Mouse (Mus musculus): ENCODE measurements around the gene Gm11037. TPM values are rescaled to one million over a fixed set of nuclear protein-coding genes. Genes with fewer than 3 reads are reported as not detected.
A peak's percentile ranks its signal among the peaks of the same experiment; 100 is the strongest.

Gene Gm11037
- polyA plus RNA-seq, 1 experiment from 2014 or later, result not detected

GRCm38 (mm10) chr2:131174700-131175099 is 41.4 kb downstream of the Gm11037 start:
- Histone ChIP-seq H3K27me3 (replicated peaks; ENCODE audit: control insufficient read depth, insufficient read depth, low read length) (peaks cover 5% of the 10 kb centered on the region; the same call in 1 of the 2 replicates), H3K4me1 (ENCODE audit: control insufficient read depth, insufficient read depth, low read length) (peaks cover 40% of the 10 kb centered on the region), H3K4me3 (ENCODE audit: low read length) (peak overlapping the region; percentile 44), H3K4me2 (ENCODE audit: low read depth, low read length) (peak overlapping the region; percentile 74), H3K9me3 (ENCODE audit: control insufficient read depth, low read length) (no peaks in the 10 kb centered on the region), H3K9ac (ENCODE audit: low read depth, low read length) (no peak overlapping the region), H3K36me3 (ENCODE audit: control insufficient read depth, insufficient read depth, low read length) (no peaks in the 10 kb centered on the region; the same call in 1 of the 2 replicates), H3K27ac (ENCODE audit: low read length) (no peak overlapping the region)
- 6% methylated on average over 11 of the region's 11 CpGs for WGBS
- no peak for ATAC-seq

DNA sequence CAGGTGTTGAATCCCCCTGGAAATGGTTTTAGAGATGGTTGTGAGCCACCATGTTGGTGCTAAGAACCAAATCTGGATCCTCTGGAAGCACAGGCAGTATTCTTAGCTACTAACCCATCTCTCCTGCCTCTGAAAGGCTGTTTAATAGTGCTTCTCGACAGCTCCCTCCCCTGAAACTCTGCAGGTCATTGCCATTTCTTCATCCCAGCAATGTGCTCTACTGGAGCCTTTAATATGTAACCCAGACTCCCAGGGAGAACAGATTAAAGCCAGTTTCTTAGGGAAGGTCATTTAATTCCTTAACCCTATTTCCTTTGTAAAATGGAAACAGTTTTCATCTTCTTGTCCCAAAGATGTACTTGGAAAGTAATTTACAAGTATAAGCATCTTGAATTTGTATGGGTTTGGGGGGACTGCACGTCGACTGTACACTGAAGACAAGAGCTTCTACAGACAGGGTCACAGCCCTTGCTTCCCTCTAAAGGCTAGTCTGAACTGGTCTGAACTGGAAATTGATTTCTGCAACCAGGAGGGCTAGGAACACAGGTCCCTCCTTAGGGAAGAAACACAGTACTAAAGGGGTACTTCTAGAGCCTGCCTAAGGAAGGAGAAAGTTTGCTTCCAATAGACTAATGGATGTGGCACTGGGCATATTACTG is 42.1 kb downstream of the Gm11037 start:
- no peaks in the 10 kb centered on the region; the same call in 1 of the 2 replicates for H3K36me3 ChIP-seq (ENCODE audit: control insufficient read depth, insufficient read depth, low read length)
- H3K9ac ChIP-seq (ENCODE audit: low read depth, low read length), result 0 out of 2 replicates have a peak overlapping the region, but pooled peaks have one; percentile 45
- peak overlapping the region; percentile 15; the same call in 1 of the 2 replicates for H3K4me3 ChIP-seq (ENCODE audit: low read length)
- WGBS, result 65% methylated on average over 3 of the region's 3 CpGs
- H3K9me3 ChIP-seq (ENCODE audit: control insufficient read depth, low read length), result no peaks in the 10 kb centered on the region
- H3K4me1 ChIP-seq (ENCODE audit: control insufficient read depth, insufficient read depth, low read length), result peaks cover 40% of the 10 kb centered on the region
- H3K4me2 ChIP-seq (ENCODE audit: low read depth, low read length), result peak overlapping the region; percentile 43; the same call in 1 of the 2 replicates
- peak overlapping the region; percentile 88 for H3K27ac ChIP-seq (ENCODE audit: low read length)
- ATAC-seq, result no peak
- H3K27me3 ChIP-seq (replicated peaks; ENCODE audit: control insufficient read depth, insufficient read depth, low read length), result peaks cover 5% of the 10 kb centered on the region; the same call in 1 of the 2 replicates

GRCm38 (mm10) chr2:131175945-131176309 is 42.6 kb downstream of the Gm11037 start:
- WGBS, result 80% methylated on average over 1 of the region's 1 CpGs
- Histone ChIP-seq H3K27ac (ENCODE audit: low read length) (peak overlapping the region; percentile 88), H3K9ac (ENCODE audit: low read depth, low read length) (peak overlapping the region; percentile 45), H3K9me3 (ENCODE audit: control insufficient read depth, low read length) (no peaks in the 10 kb centered on the region), H3K4me3 (ENCODE audit: low read length) (peak overlapping the region; percentile 15; the same call in 1 of the 2 replicates), H3K27me3 (replicated peaks; ENCODE audit: control insufficient read depth, insufficient read depth, low read length) (peaks cover 5% of the 10 kb centered on the region; the same call in 1 of the 2 replicates), H3K36me3 (ENCODE audit: control insufficient read depth, insufficient read depth, low read length) (no peaks in the 10 kb centered on the region; the same call in 1 of the 2 replicates), H3K4me2 (ENCODE audit: low read depth, low read length) (peak overlapping the region; percentile 43), H3K4me1 (ENCODE audit: control insufficient read depth, insufficient read depth, low read length) (peaks cover 38% of the 10 kb centered on the region)
- ATAC-seq, result no peak

DNA sequence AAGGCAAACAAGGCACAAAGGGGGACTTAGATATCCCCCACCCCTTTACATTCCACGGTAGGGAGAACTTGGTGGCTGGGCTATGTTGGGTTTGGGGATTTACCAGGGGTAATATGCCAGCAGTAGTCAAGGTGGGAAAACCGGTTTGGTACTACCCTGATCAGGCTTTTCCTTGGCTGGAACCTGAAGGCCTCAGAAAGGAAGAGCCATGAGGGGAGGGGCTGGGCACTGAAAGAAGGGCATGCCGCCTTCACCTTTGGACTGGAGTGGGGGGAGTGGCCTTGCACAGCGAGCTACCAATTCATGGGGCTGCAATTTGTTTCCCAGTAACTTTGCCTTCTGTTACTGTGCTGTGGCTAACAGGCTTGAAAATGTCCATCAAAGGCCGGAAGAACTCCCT is 43.2 kb downstream of the Gm11037 start:
- peak; percentile 76 for ATAC-seq
- H3K9me3 ChIP-seq (ENCODE audit: control insufficient read depth, low read length), result no peaks in the 10 kb centered on the region
- peak overlapping the region; percentile 95 for H3K4me2 ChIP-seq (ENCODE audit: low read depth, low read length)
- H3K9ac ChIP-seq (ENCODE audit: low read depth, low read length), result peak overlapping the region; percentile 96
- no peaks in the 10 kb centered on the region; the same call in 1 of the 2 replicates for H3K36me3 ChIP-seq (ENCODE audit: control insufficient read depth, insufficient read depth, low read length)
- H3K4me1 ChIP-seq (ENCODE audit: control insufficient read depth, insufficient read depth, low read length), result peaks cover 36% of the 10 kb centered on the region
- H3K27me3 ChIP-seq (replicated peaks; ENCODE audit: control insufficient read depth, insufficient read depth, low read length), result peaks cover 5% of the 10 kb centered on the region; the same call in 1 of the 2 replicates
- H3K27ac ChIP-seq (ENCODE audit: low read length), result peak overlapping the region; percentile 90
- peak overlapping the region; percentile 84 for H3K4me3 ChIP-seq (ENCODE audit: low read length)
- 42% methylated on average over 5 of the region's 5 CpGs for WGBS

GRCm38 (mm10) chr2:131177932-131178331 is 44.6 kb downstream of the Gm11037 start:
- Histone ChIP-seq H3K27me3 (replicated peaks; ENCODE audit: control insufficient read depth, insufficient read depth, low read length) (no peaks in the 10 kb centered on the region), H3K4me3 (ENCODE audit: low read length) (peak overlapping the region; percentile 84), H3K36me3 (ENCODE audit: control insufficient read depth, insufficient read depth, low read length) (no peaks in the 10 kb centered on the region; the same call in 1 of the 2 replicates), H3K4me2 (ENCODE audit: low read depth, low read length) (peak overlapping the region; percentile 95), H3K27ac (ENCODE audit: low read length) (peak overlapping the region; percentile 90), H3K9ac (ENCODE audit: low read depth, low read length) (peak overlapping the region; percentile 96), H3K4me1 (ENCODE audit: control insufficient read depth, insufficient read depth, low read length) (peaks cover 36% of the 10 kb centered on the region), H3K9me3 (ENCODE audit: control insufficient read depth, low read length) (no peaks in the 10 kb centered on the region)
- ATAC-seq, result no peak
- WGBS, result 59% methylated on average over 9 of the region's 9 CpGs

- ATAC-seq, result no peak
- H3K4me1 ChIP-seq (ENCODE audit: control insufficient read depth, insufficient read depth, low read length), result peaks cover 36% of the 10 kb centered on the region
- H3K9me3 ChIP-seq (ENCODE audit: control insufficient read depth, low read length), result no peaks in the 10 kb centered on the region
- H3K27me3 ChIP-seq (replicated peaks; ENCODE audit: control insufficient read depth, insufficient read depth, low read length), result no peaks in the 10 kb centered on the region
- 22% methylated on average over 26 of the region's 26 CpGs for WGBS
- H3K27ac ChIP-seq (ENCODE audit: low read length), result peak overlapping the region; percentile 97
- H3K9ac ChIP-seq (ENCODE audit: low read depth, low read length), result peak overlapping the region; percentile 96
- no peaks in the 10 kb centered on the region; the same call in 1 of the 2 replicates for H3K36me3 ChIP-seq (ENCODE audit: control insufficient read depth, insufficient read depth, low read length)
- H3K4me3 ChIP-seq (ENCODE audit: low read length), result peak overlapping the region; percentile 84
- peak overlapping the region; percentile 95 for H3K4me2 ChIP-seq (ENCODE audit: low read depth, low read length)
Measured at GRCm38 (mm10) chr2:131178828-131179245, 45.5 kb downstream of the Gm11037 start.

GRCm38 (mm10) chr2:131179246-131179886 is 46.1 kb downstream of the Gm11037 start:
- H3K9ac ChIP-seq (ENCODE audit: low read depth, low read length), result peak overlapping the region; percentile 96
- H3K27ac ChIP-seq (ENCODE audit: low read length), result peak overlapping the region; percentile 97
- peaks cover 34% of the 10 kb centered on the region for H3K4me1 ChIP-seq (ENCODE audit: control insufficient read depth, insufficient read depth, low read length)
- H3K27me3 ChIP-seq (replicated peaks; ENCODE audit: control insufficient read depth, insufficient read depth, low read length), result no peaks in the 10 kb centered on the region
- ATAC-seq, result peak; percentile 54
- no peaks in the 10 kb centered on the region for H3K9me3 ChIP-seq (ENCODE audit: control insufficient read depth, low read length)
- peak overlapping the region; percentile 84 for H3K4me3 ChIP-seq (ENCODE audit: low read length)
- H3K36me3 ChIP-seq (ENCODE audit: control insufficient read depth, insufficient read depth, low read length), result no peaks in the 10 kb centered on the region; the same call in 1 of the 2 replicates
- under 1% methylated on average over 67 of the region's 67 CpGs for WGBS
- H3K4me2 ChIP-seq (ENCODE audit: low read depth, low read length), result peak overlapping the region; percentile 95

GRCm38 (mm10) chr2:131179990-131180587 is 46.8 kb downstream of the Gm11037 start, which contains the start of gene Cenpb:
Cenpb (minus strand) TSS chr2:131180067.
- no peaks in the 10 kb centered on the region for H3K27me3 ChIP-seq (replicated peaks; ENCODE audit: control insufficient read depth, insufficient read depth, low read length)
- 2% methylated on average over 52 of the region's 57 CpGs for WGBS
- peak within 1 kb of the TSS; percentile 96 for H3K9ac ChIP-seq (ENCODE audit: low read depth, low read length)
- peaks cover 30% of the 10 kb centered on the region for H3K4me1 ChIP-seq (ENCODE audit: control insufficient read depth, insufficient read depth, low read length)
- H3K4me2 ChIP-seq (ENCODE audit: low read depth, low read length), result peak within 1 kb of the TSS; percentile 95
- H3K9me3 ChIP-seq (ENCODE audit: control insufficient read depth, low read length), result no peaks in the 10 kb centered on the region
- peak within 1 kb of the TSS; percentile 84 for H3K4me3 ChIP-seq (ENCODE audit: low read length)
- no peaks in the 10 kb centered on the region; the same call in 1 of the 2 replicates for H3K36me3 ChIP-seq (ENCODE audit: control insufficient read depth, insufficient read depth, low read length)
- ATAC-seq, result peak; percentile 80
- peak within 1 kb of the TSS; percentile 97 for H3K27ac ChIP-seq (ENCODE audit: low read length)

All from intestine, embryonic 16.5 days (tissue).